Mouse (Mus musculus) forebrain, embryonic 11.5 days (tissue): ENCODE results near the gene Tipin. TPM values are rescaled to one million over a fixed set of nuclear protein-coding genes. Genes with fewer than 3 reads are reported as not detected.
"Not testable (repeated sequence)": the region's sequence is repeated elsewhere in the genome, so short reads cannot be mapped to it uniquely, and the experiment has no call there.

Experiments
- ATAC-seq: fragments of 200-750 bp; cut with Nextera tagmentation; replicated peaks from 2 replicates; pipeline ENCODE4 v1.8.0; 2017; ENCODE audit warnings: moderate TSS enrichment; ENCODE audit not compliant: low FRiP score
- DNase-seq: peaks from one replicate; pipeline ENCODE4 v3.0.0-alpha.2; 2017; ENCODE audit warnings: low spot score
- H3K27ac ChIP-seq: fragments of 300-500 bp; sonication (generic); 2 replicates; pipeline ENCODE4 v1.5.1; 2014; ENCODE audit warnings: low read depth, low read length
- H3K27me3 ChIP-seq: fragments of 300-500 bp; sonication (generic); 2 replicates; pipeline ENCODE4 v1.6.1; 2014; ENCODE audit warnings: mild to moderate bottlenecking, low read length, mixed read lengths; ENCODE audit not compliant: control insufficient read depth, insufficient read depth
- H3K36me3 ChIP-seq: fragments of 300-500 bp; sonication (generic); 2 replicates; pipeline ENCODE4 v1.6.1; 2014; ENCODE audit warnings: mild to moderate bottlenecking, low read length, moderate library complexity, mixed read lengths; ENCODE audit not compliant: control insufficient read depth, insufficient read depth
- H3K4me1 ChIP-seq: fragments of 300-500 bp; sonication (generic); replicated peaks from 2 replicates; pipeline ENCODE4 v1.6.1; 2014; ENCODE audit warnings: low read length, mixed read lengths; ENCODE audit not compliant: control insufficient read depth, insufficient read depth
- H3K4me2 ChIP-seq: fragments of 300-500 bp; sonication (generic); 2 replicates; pipeline ENCODE4 v1.6.1; 2014; ENCODE audit warnings: low read depth, mild to moderate bottlenecking, low read length, moderate library complexity, mixed read lengths; ENCODE audit not compliant: severe bottlenecking
- H3K4me3 ChIP-seq: fragments of 300-500 bp; sonication (generic); 2 replicates; pipeline ENCODE4 v1.5.1; 2014; ENCODE audit warnings: low read depth, low read length
- H3K9ac ChIP-seq: fragments of 300-500 bp; sonication (generic); 2 replicates; pipeline ENCODE4 v1.6.1; 2014; ENCODE audit warnings: low read length
- H3K9me3 ChIP-seq: fragments of 300-500 bp; sonication (generic); 2 replicates; pipeline ENCODE4 v1.6.1; 2016; ENCODE audit warnings: low read length, mixed read lengths; ENCODE audit not compliant: control insufficient read depth
- WGBS: fragments of 180-500 bp; shearing (Covaris S2); extraction: QIAGEN DNeasy Blood & Tissue Kit; methylation state at CpG from one replicate; pipeline ENCODE4 v1.1.7; 2014; 5-methylcytosine and 5-hydroxymethylcytosine counted together
- polyA plus RNA-seq: library from polyadenylated mRNA; unstranded; fragments of >200 nt; fragmentation: Nextera tagmentation; extraction: Ambion mirVana; gene quantifications from 2 replicates; pipeline ENCODE4 v1.2.1, GENCODE M21; 2014

Tipin gene
- polyA plus RNA-seq, 1 experiment from 2014 or later: 300 TPM

DNA sequence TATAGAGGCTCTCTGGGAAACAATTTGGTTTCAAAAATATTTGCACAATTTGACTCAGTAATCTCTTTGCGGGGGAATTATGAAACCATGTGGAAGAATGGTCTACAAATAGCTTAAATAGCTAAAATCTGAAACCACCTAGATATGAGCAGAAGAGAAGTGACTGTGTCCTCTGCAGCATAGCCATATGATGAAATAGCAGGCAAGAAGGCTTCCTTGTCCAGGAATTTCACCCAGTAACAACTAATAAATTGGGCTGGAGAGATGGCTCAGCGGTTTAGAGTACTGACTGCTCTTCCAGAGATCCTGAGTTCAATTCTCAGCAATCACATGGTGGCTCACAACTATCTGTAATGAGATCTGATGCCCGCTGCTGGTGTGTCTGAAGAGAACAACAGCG, 20.4 kb upstream of the Tipin start:
- no peak overlapping the region for H3K4me2 ChIP-seq
- no peak overlapping the region for H3K9ac ChIP-seq
- no peaks in the 10 kb centered on the region for H3K9me3 ChIP-seq
- H3K27ac ChIP-seq: no peak overlapping the region
- WGBS: 87% methylated on average over 4 of the region's 4 CpGs
- ATAC-seq: no peak
- no peaks in the 10 kb centered on the region for H3K27me3 ChIP-seq
- DNase-seq: no peak
- no peaks in the 10 kb centered on the region for H3K36me3 ChIP-seq
- no peak overlapping the region for H3K4me3 ChIP-seq
- H3K4me1 ChIP-seq: no peaks in the 10 kb centered on the region

- 65% methylated on average over 1 of the region's 1 CpGs for WGBS
- H3K4me3 ChIP-seq: no peak overlapping the region
- H3K27me3 ChIP-seq: no peaks in the 10 kb centered on the region
- H3K4me2 ChIP-seq: no peak overlapping the region
- no peaks in the 10 kb centered on the region for H3K4me1 ChIP-seq
- H3K27ac ChIP-seq: no peak overlapping the region
- no peak for DNase-seq
- no peak for ATAC-seq
- H3K36me3 ChIP-seq: no peaks in the 10 kb centered on the region
- no peak overlapping the region for H3K9ac ChIP-seq
- H3K9me3 ChIP-seq: no peaks in the 10 kb centered on the region
These were observed 16.6 kb upstream of the Tipin start for GRCm38 (mm10) chr9:64264813-64265212.

DNA sequence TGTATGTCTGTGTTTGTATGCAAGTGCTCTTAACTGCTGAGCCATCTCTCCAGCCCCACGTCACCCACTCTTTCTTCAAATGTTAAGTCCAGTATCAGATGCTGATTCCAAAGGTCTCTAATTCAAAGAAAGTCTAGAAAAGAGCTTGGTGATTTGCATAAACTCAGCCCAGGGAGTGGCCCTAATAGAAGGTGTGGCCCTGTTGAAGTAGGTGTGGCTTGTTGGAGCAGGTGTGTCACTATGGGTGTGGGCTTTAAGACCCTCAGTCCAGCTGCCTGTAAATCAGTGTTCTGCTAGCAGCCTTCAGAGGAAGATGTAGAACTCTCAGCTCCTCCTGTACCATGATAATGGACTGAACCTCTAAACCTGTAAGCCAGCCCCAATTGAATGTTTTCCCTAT, 14.2 kb upstream of the Tipin start:
- H3K4me2 ChIP-seq: no peak overlapping the region
- H3K27ac ChIP-seq: no peak overlapping the region
- ATAC-seq (no peak), DNase-seq (no peak)
- H3K36me3 ChIP-seq: no peaks in the 10 kb centered on the region
- no peak overlapping the region for H3K9ac ChIP-seq
- no peaks in the 10 kb centered on the region for H3K9me3 ChIP-seq
- H3K4me1 ChIP-seq: no peaks in the 10 kb centered on the region
- H3K27me3 ChIP-seq: no peaks in the 10 kb centered on the region
- 89% methylated on average over 1 of the region's 1 CpGs for whole genome bisulfite sequencing
- no peak overlapping the region for H3K4me3 ChIP-seq

GRCm38 (mm10) chr9:64268196-64268595, 13.2 kb upstream of the Tipin start:
- no peaks in the 10 kb centered on the region for H3K4me1 ChIP-seq
- DNase-seq (no peak), ATAC-seq (no peak)
- H3K4me3 ChIP-seq: no peak overlapping the region
- WGBS: 89% methylated on average over 10 of the region's 10 CpGs
- no peaks in the 10 kb centered on the region for H3K9me3 ChIP-seq
- H3K27me3 ChIP-seq: no peaks in the 10 kb centered on the region
- no peak overlapping the region for H3K4me2 ChIP-seq
- no peak overlapping the region for H3K27ac ChIP-seq
- H3K36me3 ChIP-seq: no peaks in the 10 kb centered on the region
- H3K9ac ChIP-seq: no peak overlapping the region

GRCm38 (mm10) chr9:64268836-64269235, 12.5 kb upstream of the Tipin start:
- 92% methylated on average over 8 of the region's 8 CpGs for WGBS
- H3K27me3 ChIP-seq, H3K4me2 ChIP-seq, DNase-seq, H3K4me1 ChIP-seq, H3K9me3 ChIP-seq, H3K9ac ChIP-seq, H3K4me3 ChIP-seq, H3K36me3 ChIP-seq, H3K27ac ChIP-seq, ATAC-seq: not testable (repeated sequence)

DNA sequence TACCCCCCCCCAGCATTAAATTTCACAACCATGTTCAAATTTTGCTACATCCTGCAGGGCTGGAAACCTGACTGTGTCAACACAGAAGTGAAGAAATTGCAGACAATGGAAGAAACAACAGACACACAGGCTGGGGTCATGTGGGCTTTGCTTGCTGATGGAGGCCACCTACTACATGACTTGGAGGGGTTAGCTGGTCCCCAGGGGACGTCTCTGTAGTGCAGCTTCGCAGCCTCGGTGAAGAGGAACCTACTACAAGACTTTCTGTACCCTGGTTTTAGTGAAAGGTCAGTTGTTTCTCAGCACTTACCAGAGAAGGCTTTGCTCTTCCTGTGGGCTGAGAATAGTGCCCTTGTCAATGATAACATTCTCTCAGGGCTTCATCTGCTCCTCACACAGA, 10.1 kb upstream of the Tipin start:
- H3K4me3 ChIP-seq: no peak overlapping the region
- H3K4me2 ChIP-seq: no peak overlapping the region
- H3K36me3 ChIP-seq: no peaks in the 10 kb centered on the region
- no peaks in the 10 kb centered on the region for H3K4me1 ChIP-seq
- H3K27me3 ChIP-seq: no peaks in the 10 kb centered on the region
- H3K9me3 ChIP-seq: no peaks in the 10 kb centered on the region
- ATAC-seq: no peak
- no peak for DNase-seq
- 78% methylated on average over 3 of the region's 3 CpGs for WGBS
- H3K27ac ChIP-seq: no peak overlapping the region
- H3K9ac ChIP-seq: no peak overlapping the region

GRCm38 (mm10) chr9:64272611-64273010, 8.8 kb upstream of the Tipin start:
- no peak for ATAC-seq
- H3K4me2 ChIP-seq: no peak overlapping the region
- peak; percentile 59 for DNase-seq

GRCm38 (mm10) chr9:64273757-64274156, 7.6 kb upstream of the Tipin start:
- Histone ChIP-seq H3K27me3 (no peaks in the 10 kb centered on the region), H3K9me3 (no peaks in the 10 kb centered on the region), H3K9ac (no peak overlapping the region), H3K36me3 (no peaks in the 10 kb centered on the region), H3K4me2 (no peak overlapping the region), H3K4me3 (no peak overlapping the region), H3K4me1 (no peaks in the 10 kb centered on the region), H3K27ac (no peak overlapping the region)
- no peak for DNase-seq
- WGBS: 81% methylated on average over 4 of the region's 4 CpGs
- no peak for ATAC-seq

More at GRCm38 (mm10) chr9:64272611-64273010, 8.8 kb upstream of the Tipin start:
- no peaks in the 10 kb centered on the region for H3K4me1 ChIP-seq
- no peaks in the 10 kb centered on the region for H3K9me3 ChIP-seq
- H3K36me3 ChIP-seq: no peaks in the 10 kb centered on the region
- WGBS: 46% methylated on average over 7 of the region's 7 CpGs
- no peak overlapping the region for H3K9ac ChIP-seq
- H3K4me3 ChIP-seq: no peak overlapping the region
- no peak overlapping the region for H3K27ac ChIP-seq
- H3K27me3 ChIP-seq: no peaks in the 10 kb centered on the region

GRCm38 (mm10) chr9:64274291-64274690, 7.1 kb upstream of the Tipin start:
- Histone ChIP-seq H3K9me3 (no peaks in the 10 kb centered on the region), H3K27ac (no peak overlapping the region), H3K4me2 (no peak overlapping the region), H3K27me3 (no peaks in the 10 kb centered on the region), H3K4me1 (no peaks in the 10 kb centered on the region), H3K9ac (no peak overlapping the region), H3K36me3 (no peaks in the 10 kb centered on the region), H3K4me3 (no peak overlapping the region)
- WGBS: 83% methylated on average over 4 of the region's 4 CpGs
- no peak for DNase-seq
- ATAC-seq: no peak
